Mouse (Mus musculus): Measurements from ENCODE around the gene Zdhhc3.

Zdhhc3 gene

GRCm38 (mm10) chr9:123112805-123113521 is at the start of gene Zdhhc3, which contains the start of gene Exosc7:
TSS of gene Zdhhc3 (minus strand) at chr9:123113205.
TSS of gene Exosc7 (plus strand) at chr9:123113215.
- DNase-seq: peak; percentile 94

GRCm38 (mm10) chr9:123161792-123162191 is 48.8 kb upstream of the Zdhhc3 start:
- DNase-seq: no peak

GRCm38 (mm10) chr9:123159330-123159729 is 46.3 kb upstream of the Zdhhc3 start:
- DNase-seq: peak; percentile 49

GRCm38 (mm10) chr9:123158125-123158836 is 45.3 kb upstream of the Zdhhc3 start:
- DNase-seq: peak; percentile 34

GRCm38 (mm10) chr9:123157699-123158098 is 44.7 kb upstream of the Zdhhc3 start:
- DNase-seq: no peak

- DNase-seq: peak; percentile 25
Observed at GRCm38 (mm10) chr9:123156910-123157361, 43.9 kb upstream of the Zdhhc3 start.

- no peak for DNase-seq
Observed at GRCm38 (mm10) chr9:123153121-123153520, 40.1 kb upstream of the Zdhhc3 start.

GRCm38 (mm10) chr9:123152026-123152425 is 39.0 kb upstream of the Zdhhc3 start:
- no peak for DNase-seq

GRCm38 (mm10) chr9:123151561-123151960 is 38.6 kb upstream of the Zdhhc3 start:
- DNase-seq: no peak

- no peak for DNase-seq
Observed at GRCm38 (mm10) chr9:123150241-123151020, 37.4 kb upstream of the Zdhhc3 start, which contains the start of gene Clec3b. TSS of gene Clec3b (plus strand) at chr9:123150946.

- no peak for DNase-seq
Observed at GRCm38 (mm10) chr9:123148430-123148829, 35.4 kb upstream of the Zdhhc3 start.

GRCm38 (mm10) chr9:123139887-123140614 is 27.0 kb upstream of the Zdhhc3 start:
- DNase-seq: no peak

- no peak for DNase-seq
Observed at GRCm38 (mm10) chr9:123138891-123139474, 26.0 kb upstream of the Zdhhc3 start.

GRCm38 (mm10) chr9:123136953-123137682 is 24.1 kb upstream of the Zdhhc3 start:
- DNase-seq: no peak

GRCm38 (mm10) chr9:123132994-123133393 is 20.0 kb upstream of the Zdhhc3 start:
- no peak for DNase-seq

GRCm38 (mm10) chr9:123127663-123128062 is 14.7 kb upstream of the Zdhhc3 start:
- DNase-seq: no peak

- no peak for DNase-seq
Observed at GRCm38 (mm10) chr9:123124413-123124981, 11.5 kb upstream of the Zdhhc3 start.

- DNase-seq: no peak
Observed at GRCm38 (mm10) chr9:123123571-123124412, 10.8 kb upstream of the Zdhhc3 start.

- DNase-seq: no peak
Observed at GRCm38 (mm10) chr9:123123017-123123416, 10.0 kb upstream of the Zdhhc3 start.

GRCm38 (mm10) chr9:123115566-123115965 is 2.6 kb upstream of the Zdhhc3 start:
- DNase-seq: no peak
